Comparison of ENCODE assay signal across 13 mouse cellular contexts in genomic region chr5:66750641-66751040, GRCm38 (mm10). TPM values are rescaled to one million over a fixed set of nuclear protein-coding genes. Genes with fewer than 3 reads are reported as not detected.
DNase-seq lines count a peak whose midpoint lies in the region; ATAC-seq and TF ChIP-seq lines count a peak whose summit lies in the region.
"Had no signal": no experiment of that assay in that cellular context is flagged by ENCODE, and none has a peak within 500 bp of the region (broad histone marks: within the 10 kb centered on the region; RNA-seq: fewer than 3 reads in every experiment).

No protein-coding gene starts in this region.

- peak overlapping the region; percentile 56 for H3K27ac ChIP-seq in heart, adult 2 months
- H3K27ac ChIP-seq in heart, embryonic 10.5 days, result no peak overlapping the region
- H3K27ac ChIP-seq in neural tube, embryonic 13.5 days (replicated peaks), result peak overlapping the region; percentile 54
- H3K27ac ChIP-seq: stomach, postnatal 0 days had no signal

- TF ChIP-seq EP300 in heart, adult 2 months (IDR thresholded peaks at IDR 0.05; ENCODE audit: insufficient read depth, low read depth, low read length), result no peak

- no peak for TF ChIP-seq CTCF in heart, adult 2 months (IDR thresholded peaks at IDR 0.05)

- DNase-seq in adrenal gland, adult 2 months, result peak; percentile 58
- no peak for DNase-seq in adrenal gland, postnatal 4 days (ENCODE audit: low spot score in 2 of 2)
- peak in 1 of 2 experiments; percentile 26 for DNase-seq in heart, adult 2 months
- no peak for DNase-seq in heart, embryonic 10.5 days (ENCODE audit: low spot score)
- no peak for DNase-seq in neural tube, embryonic 10.5 days (ENCODE audit: extremely low spot score, low spot score)
- DNase-seq in ovary, postnatal 10 days (ENCODE audit: low spot score), result no peak
- DNase-seq: kidney, postnatal 36 days; midbrain, embryonic 14.5 days had no signal

- H3K79me2 ChIP-seq in heart, adult 2 months (replicated peaks; ENCODE audit: control insufficient read depth, insufficient read depth, low read length), result peaks cover 5% of the 10 kb centered on the region

- H3K9ac ChIP-seq in heart, adult 2 months (ENCODE audit: low read depth, low read length), result no peak overlapping the region
- no peak overlapping the region for H3K9ac ChIP-seq in neural tube, embryonic 13.5 days
- H3K9ac ChIP-seq: limb, embryonic 15.5 days had no signal

- H3K4me2 ChIP-seq in neural tube, embryonic 13.5 days, result 0 out of 2 replicates have a peak overlapping the region, but pooled peaks have one; percentile 2
- H3K4me2 ChIP-seq: limb, embryonic 15.5 days had no signal

- intact Hi-C loops in heart, adult 2 months (cut with DNase I), result no loop called here

- no peaks in the 10 kb centered on the region for H3K9me3 ChIP-seq in heart, embryonic 10.5 days
- H3K9me3 ChIP-seq in neural tube, embryonic 13.5 days, result no peaks in the 10 kb centered on the region
- H3K9me3 ChIP-seq: limb, embryonic 15.5 days had no signal

- peaks cover 28% of the 10 kb centered on the region for H3K36me3 ChIP-seq in heart, adult 2 months (ENCODE audit: control insufficient read depth, insufficient read depth, low read length)
- no peaks in the 10 kb centered on the region for H3K36me3 ChIP-seq in heart, embryonic 10.5 days
- H3K36me3 ChIP-seq in neural tube, embryonic 13.5 days, result no peaks in the 10 kb centered on the region
- H3K36me3 ChIP-seq: G1E; limb, embryonic 15.5 days had no signal

- WGBS in heart, adult 2 months, result 41% methylated on average over 7 of the region's 7 CpGs
- 71% methylated on average over 7 of the region's 7 CpGs for WGBS in heart, embryonic 10.5 days
- WGBS in neural tube, embryonic 13.5 days, result 53% methylated on average over 7 of the region's 7 CpGs

- peaks cover 26% of the 10 kb centered on the region for H3K4me1 ChIP-seq in heart, adult 2 months (ENCODE audit: control insufficient read depth, insufficient read depth, low read length)
- H3K4me1 ChIP-seq in heart, embryonic 10.5 days, result peaks cover 26% of the 10 kb centered on the region
- H3K4me1 ChIP-seq in neural tube, embryonic 13.5 days (replicated peaks), result peaks cover 48% of the 10 kb centered on the region

- ATAC-seq in neural tube, embryonic 13.5 days (ENCODE audit: low read depth), result no peak
- ATAC-seq in erythroid progenitor cell, adult 5-6 weeks (replicated peaks; ENCODE audit: low FRiP score, poor library complexity, severe bottlenecking), result no peak

- no peak overlapping the region for H3K4me3 ChIP-seq in heart, adult 2 months
- no peak overlapping the region for H3K4me3 ChIP-seq in heart, embryonic 10.5 days
- H3K4me3 ChIP-seq in neural tube, embryonic 13.5 days, result no peak overlapping the region
- H3K4me3 ChIP-seq: limb, embryonic 15.5 days had no signal

- H3K27me3 ChIP-seq in heart, adult 2 months (ENCODE audit: control insufficient read depth, insufficient read depth, low read length), result no peaks in the 10 kb centered on the region
- H3K27me3 ChIP-seq in heart, embryonic 10.5 days (ENCODE audit: insufficient read depth, poor library complexity, severe bottlenecking), result peaks cover 66% of the 10 kb centered on the region
- no peaks in the 10 kb centered on the region for H3K27me3 ChIP-seq in neural tube, embryonic 13.5 days

- TF ChIP-seq POLR2A in heart, adult 2 months (IDR thresholded peaks at IDR 0.05; ENCODE audit: insufficient read depth, low read depth, low read length), result no peak

RNA-seq across cellular contexts. Expression of gene Limch1, which starts 5.0 kb away (rescaled TPM):
- total RNA-seq in adrenal gland, adult 2 months (2021), result 10 to 100 TPM; 69.3 to 93.7 TPM
- polyA plus RNA-seq in adrenal gland, adult 2 months (2012; rRNA removed), result 9.8 and 10.1 TPM in 2 replicates
- 100 to 1,000 TPM; 150 to 161 TPM for total RNA-seq in adrenal gland, postnatal 4 days (2021)
- total RNA-seq in heart, adult 2 months (2021), result 100 to 1,000 TPM; 230 to 277 TPM
- 60.2 and 120 TPM in 2 replicates for polyA plus RNA-seq in heart, adult 2 months (2012; rRNA removed)
- polyA plus RNA-seq in heart, embryonic 10.5 days (2016; fragmentation: Nextera tagmentation; extraction: Ambion mirVana), result 20.8 and 30.1 TPM in 2 replicates
- polyA plus RNA-seq in neural tube, embryonic 13.5 days (2015; fragmentation: Nextera tagmentation; extraction: Ambion mirVana), result 52.8 and 62.9 TPM in 2 replicates
- not detected in 2 replicates for total RNA-seq in erythroid progenitor cell, adult 5-6 weeks (2015; ENCODE audit: low replicate concordance)
- 0.39 TPM in 1 of 2 replicates, not detected in the other for total RNA-seq in erythroid progenitor cell, adult 5-6 weeks (2017; ENCODE audit: low replicate concordance)
- polyA plus RNA-seq: G1E had no signal

Comparison
In these comparisons a context has a peak if more than half of its experiments do, and no peak if none do; other contexts are left out.
1. RNA of gene Limch1, which starts 5.0 kb away (total RNA-seq): 230 to 277 TPM in heart, adult 2 months, 150 to 161 TPM in adrenal gland, postnatal 4 days and 69.3 to 93.7 TPM in adrenal gland, adult 2 months; 0.39 TPM in erythroid progenitor cell, adult 5-6 weeks; every median in the first group is over 10 times any median in the second.